Mouse (Mus musculus): ENCODE data around the gene Gm10490. TPM values are rescaled to one million over a fixed set of nuclear protein-coding genes. Genes with fewer than 3 reads are reported as not detected.

Gene Gm10490
- polyA plus RNA-seq, 1 experiment from 2014 or later, result not detected

- Histone ChIP-seq H3K9ac (no peak within 1 kb of the TSS), H3K27ac (replicated peaks) (no peak within 1 kb of the TSS), H3K4me3 (no peak within 1 kb of the TSS), H3K4me2 (no peak within 1 kb of the TSS), H3K9me3 (no peaks in the 10 kb centered on the region), H3K27me3 (no peaks in the 10 kb centered on the region), H3K36me3 (peaks cover 10% of the 10 kb centered on the region), H3K4me1 (replicated peaks) (0 out of 2 replicates have a peak, but pooled peaks cover under 1% of the 10 kb centered on the region)
- ATAC-seq (ENCODE audit: low FRiP score, low read depth), result 0 out of 2 replicates have a peak, but pooled peaks have one; percentile 44
- WGBS, result 23% methylated on average over 19 of the region's 19 CpGs
These were observed 19.0 kb downstream of the Gm10490 start, which contains the start of gene Eras for GRCm38 (mm10) chrX:7928270-7928790. TSS of gene Eras (minus strand) at chrX:7928607.

GRCm38 (mm10) chrX:7936874-7937273, 27.5 kb downstream of the Gm10490 start:
- Histone ChIP-seq H3K36me3 (peaks cover 13% of the 10 kb centered on the region; the same call in 1 of the 2 replicates), H3K4me1 (replicated peaks) (no peaks in the 10 kb centered on the region), H3K9ac (no peak overlapping the region), H3K4me3 (no peak overlapping the region), H3K4me2 (no peak overlapping the region), H3K9me3 (no peaks in the 10 kb centered on the region), H3K27me3 (no peaks in the 10 kb centered on the region), H3K27ac (replicated peaks) (no peak overlapping the region)
- ATAC-seq (ENCODE audit: low FRiP score, low read depth), result no peak
- WGBS, result 42% methylated on average over 10 of the region's 11 CpGs

GRCm38 (mm10) chrX:7937667-7938066, 28.3 kb downstream of the Gm10490 start:
- Histone ChIP-seq H3K4me1 (replicated peaks) (no peaks in the 10 kb centered on the region), H3K9me3 (no peaks in the 10 kb centered on the region), H3K4me3 (no peak overlapping the region), H3K27me3 (no peaks in the 10 kb centered on the region), H3K9ac (no peak overlapping the region), H3K4me2 (no peak overlapping the region), H3K36me3 (peaks cover 12% of the 10 kb centered on the region; the same call in 1 of the 2 replicates), H3K27ac (replicated peaks) (no peak overlapping the region)
- ATAC-seq (ENCODE audit: low FRiP score, low read depth), result no peak
- WGBS, result 95% methylated on average over 6 of the region's 6 CpGs

- Histone ChIP-seq H3K9me3 (no peaks in the 10 kb centered on the region), H3K4me2 (no peak overlapping the region), H3K4me1 (replicated peaks) (no peaks in the 10 kb centered on the region), H3K36me3 (no peaks in the 10 kb centered on the region), H3K9ac (no peak overlapping the region), H3K27ac (replicated peaks) (no peak overlapping the region), H3K27me3 (no peaks in the 10 kb centered on the region), H3K4me3 (no peak overlapping the region)
- ATAC-seq (ENCODE audit: low FRiP score, low read depth), result no peak
- WGBS, result 81% methylated on average over 8 of the region's 8 CpGs
These were observed 36.3 kb downstream of the Gm10490 start for GRCm38 (mm10) chrX:7945618-7946017.

GRCm38 (mm10) chrX:7947108-7947899, 38.0 kb downstream of the Gm10490 start, which contains the start of gene Hdac6:
TSS of gene Hdac6 (minus strand) at chrX:7947889.
- ATAC-seq (ENCODE audit: low FRiP score, low read depth), result peak; percentile 24
- no peaks in the 10 kb centered on the region for H3K27me3 ChIP-seq
- peak within 1 kb of the TSS; percentile 58 for H3K4me2 ChIP-seq
- H3K27ac ChIP-seq (replicated peaks), result peak within 1 kb of the TSS; percentile 77
- H3K4me1 ChIP-seq (replicated peaks), result no peaks in the 10 kb centered on the region
- WGBS, result 25% methylated on average over 35 of the region's 37 CpGs
- H3K36me3 ChIP-seq, result no peaks in the 10 kb centered on the region
- peak within 1 kb of the TSS; percentile 52 for H3K9ac ChIP-seq
- H3K9me3 ChIP-seq, result no peaks in the 10 kb centered on the region
- peak within 1 kb of the TSS; percentile 50 for H3K4me3 ChIP-seq

GRCm38 (mm10) chrX:7947900-7948492, 38.7 kb downstream of the Gm10490 start:
- H3K4me3 ChIP-seq, result peak overlapping the region; percentile 50
- H3K27ac ChIP-seq (replicated peaks), result peak overlapping the region; percentile 76
- no peaks in the 10 kb centered on the region for H3K27me3 ChIP-seq
- H3K4me1 ChIP-seq (replicated peaks), result no peaks in the 10 kb centered on the region
- peak overlapping the region; percentile 36; the same call in 1 of the 2 replicates for H3K9ac ChIP-seq
- no peaks in the 10 kb centered on the region for H3K9me3 ChIP-seq
- 16% methylated on average over 38 of the region's 38 CpGs for WGBS
- ATAC-seq (ENCODE audit: low FRiP score, low read depth), result peak; percentile 99
- no peaks in the 10 kb centered on the region for H3K36me3 ChIP-seq
- H3K4me2 ChIP-seq, result peak overlapping the region; percentile 54

- H3K36me3 ChIP-seq, result no peaks in the 10 kb centered on the region
- H3K4me3 ChIP-seq, result no peak overlapping the region
- H3K9me3 ChIP-seq, result no peaks in the 10 kb centered on the region
- no peak overlapping the region for H3K4me2 ChIP-seq
- no peak for ATAC-seq (ENCODE audit: low FRiP score, low read depth)
- no peaks in the 10 kb centered on the region for H3K4me1 ChIP-seq (replicated peaks)
- no peak overlapping the region for H3K27ac ChIP-seq (replicated peaks)
- no peaks in the 10 kb centered on the region for H3K27me3 ChIP-seq
- WGBS, result 94% methylated on average over 7 of the region's 7 CpGs
- H3K9ac ChIP-seq, result no peak overlapping the region
These were observed 40.7 kb downstream of the Gm10490 start for GRCm38 (mm10) chrX:7950091-7950490.

GRCm38 (mm10) chrX:7958868-7959267, 49.5 kb downstream of the Gm10490 start:
- no peaks in the 10 kb centered on the region for H3K27me3 ChIP-seq
- 90% methylated on average over 9 of the region's 9 CpGs for WGBS

More at GRCm38 (mm10) chrX:7958868-7959267, 49.5 kb downstream of the Gm10490 start:
- H3K4me1 ChIP-seq (replicated peaks), result no peaks in the 10 kb centered on the region
- no peak overlapping the region for H3K27ac ChIP-seq (replicated peaks)
- no peaks in the 10 kb centered on the region for H3K36me3 ChIP-seq
- H3K9ac ChIP-seq, result no peak overlapping the region
- H3K9me3 ChIP-seq, result no peaks in the 10 kb centered on the region
- H3K4me2 ChIP-seq, result no peak overlapping the region
- no peak overlapping the region for H3K4me3 ChIP-seq
- no peak for ATAC-seq (ENCODE audit: low FRiP score, low read depth)

Other genes starting within 250 kb of the Gm10490 start
- 20.5 and 22.9 TPM in 2 replicates for gene Plp2, start 238.2 kb upstream of the Gm10490 start, polyA plus RNA-seq (2015; fragmentation: Nextera tagmentation; extraction: Ambion mirVana)
- 0.08 and 0.10 TPM in 2 replicates for gene Magix, start 228.3 kb upstream of the Gm10490 start, polyA plus RNA-seq (2015; fragmentation: Nextera tagmentation; extraction: Ambion mirVana)
- 43.0 and 46.8 TPM in 2 replicates for gene Gpkow, start 212.4 kb upstream of the Gm10490 start, polyA plus RNA-seq (2015; fragmentation: Nextera tagmentation; extraction: Ambion mirVana)
- gene Wdr45, start 195.2 kb upstream of the Gm10490 start, polyA plus RNA-seq (2015; fragmentation: Nextera tagmentation; extraction: Ambion mirVana), result 30.9 and 32.1 TPM in 2 replicates
- gene Gm45208, start 187.3 kb upstream of the Gm10490 start, polyA plus RNA-seq (2015; fragmentation: Nextera tagmentation; extraction: Ambion mirVana), result 1.9 TPM in 1 of 2 replicates, not detected in the other
- gene Praf2, start 181.1 kb upstream of the Gm10490 start, polyA plus RNA-seq (2015; fragmentation: Nextera tagmentation; extraction: Ambion mirVana), result 126 and 132 TPM in 2 replicates
- gene Ccdc120, start 158.6 kb upstream of the Gm10490 start, polyA plus RNA-seq (2015; fragmentation: Nextera tagmentation; extraction: Ambion mirVana), result 63.2 and 66.1 TPM in 2 replicates
- gene Tfe3, start 147.0 kb upstream of the Gm10490 start, polyA plus RNA-seq (2015; fragmentation: Nextera tagmentation; extraction: Ambion mirVana), result 24.1 and 25.5 TPM in 2 replicates
- gene Gripap1, start 119.8 kb upstream of the Gm10490 start, polyA plus RNA-seq (2015; fragmentation: Nextera tagmentation; extraction: Ambion mirVana), result 68.0 and 73.8 TPM in 2 replicates
- gene Kcnd1, start 87.3 kb upstream of the Gm10490 start, polyA plus RNA-seq (2015; fragmentation: Nextera tagmentation; extraction: Ambion mirVana), result 3.1 and 4.2 TPM in 2 replicates
- gene Otud5, start 68.2 kb upstream of the Gm10490 start, polyA plus RNA-seq (2015; fragmentation: Nextera tagmentation; extraction: Ambion mirVana), result 48.1 and 48.3 TPM in 2 replicates
- gene Pim2, start 31.3 kb upstream of the Gm10490 start, polyA plus RNA-seq (2015; fragmentation: Nextera tagmentation; extraction: Ambion mirVana), result 24.8 and 25.8 TPM in 2 replicates
- gene Slc35a2, start 25.5 kb upstream of the Gm10490 start, polyA plus RNA-seq (2015; fragmentation: Nextera tagmentation; extraction: Ambion mirVana), result 45.7 and 47.7 TPM in 2 replicates
- 199 and 209 TPM in 2 replicates for gene Pqbp1, start 10.3 kb upstream of the Gm10490 start, polyA plus RNA-seq (2015; fragmentation: Nextera tagmentation; extraction: Ambion mirVana)
- 155 and 158 TPM in 2 replicates for gene Timm17b, start 10.2 kb upstream of the Gm10490 start, polyA plus RNA-seq (2015; fragmentation: Nextera tagmentation; extraction: Ambion mirVana)
- gene Gm10491, start 1.7 kb upstream of the Gm10490 start, polyA plus RNA-seq (2015; fragmentation: Nextera tagmentation; extraction: Ambion mirVana), result not detected in 2 replicates
- gene Pcsk1n, start 10.3 kb downstream of the Gm10490 start, polyA plus RNA-seq (2015; fragmentation: Nextera tagmentation; extraction: Ambion mirVana), result 294 and 338 TPM in 2 replicates
- gene Eras, start 19.1 kb downstream of the Gm10490 start, polyA plus RNA-seq (2015; fragmentation: Nextera tagmentation; extraction: Ambion mirVana), result 0.14 TPM in 1 of 2 replicates, not detected in the other
- gene Hdac6, start 38.3 kb downstream of the Gm10490 start, polyA plus RNA-seq (2015; fragmentation: Nextera tagmentation; extraction: Ambion mirVana), result 68.0 and 73.6 TPM in 2 replicates
- gene Gata1, start 68.5 kb downstream of the Gm10490 start, polyA plus RNA-seq (2015; fragmentation: Nextera tagmentation; extraction: Ambion mirVana), result 0.22 TPM in 1 of 2 replicates, not detected in the other
- 0.25 and 0.79 TPM in 2 replicates for gene Glod5, start 109.0 kb downstream of the Gm10490 start, polyA plus RNA-seq (2015; fragmentation: Nextera tagmentation; extraction: Ambion mirVana)
- 40.5 and 40.6 TPM in 2 replicates for gene Suv39h1, start 165.2 kb downstream of the Gm10490 start, polyA plus RNA-seq (2015; fragmentation: Nextera tagmentation; extraction: Ambion mirVana)
- 0.07 and 0.13 TPM in 2 replicates for gene Was, start 181.0 kb downstream of the Gm10490 start, polyA plus RNA-seq (2015; fragmentation: Nextera tagmentation; extraction: Ambion mirVana)
- 60.2 and 65.5 TPM in 2 replicates for gene Wdr13, start 223.3 kb downstream of the Gm10490 start, polyA plus RNA-seq (2015; fragmentation: Nextera tagmentation; extraction: Ambion mirVana)
- 289 and 303 TPM in 2 replicates for gene Rbm3, start 236.3 kb downstream of the Gm10490 start, polyA plus RNA-seq (2015; fragmentation: Nextera tagmentation; extraction: Ambion mirVana)

All from hindbrain, embryonic 15.5 days (tissue).